Mouse (Mus musculus) monocyte, adult 2 months (primary cell): ENCODE data around the gene Sox5.
"Not testable (repeated sequence)": the region's sequence is repeated elsewhere in the genome, so short reads cannot be mapped to it uniquely, and the experiment has no call there.

ENCODE experiments used
- DNase-seq, 2 experiments: peaks; one replicate each; pipeline ENCODE4 v3.0.0; 2022; ENCODE audit warnings: low spot score in 2 of 2, low read depth in 1 of 2

Gene Sox5

DNA sequence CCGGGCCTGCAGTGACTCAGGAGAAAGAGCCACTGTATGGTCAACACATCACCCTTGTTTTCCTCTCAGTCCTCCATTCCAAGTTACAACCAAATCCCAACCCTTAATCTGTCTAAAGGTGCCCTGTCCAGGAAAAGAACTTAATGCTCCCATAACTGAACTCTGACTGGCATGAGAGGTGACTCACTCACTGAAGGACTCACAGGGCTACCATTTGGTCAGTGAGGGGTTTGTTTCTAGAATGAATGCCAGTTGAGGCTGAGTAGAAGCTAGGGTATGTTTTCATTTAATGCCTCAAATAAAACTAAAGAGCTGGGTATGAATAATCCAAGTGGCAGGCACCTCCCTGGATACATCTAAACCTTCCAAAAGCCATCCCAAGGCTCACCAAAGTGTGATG is 484.6 kb downstream of the Sox5 start:
- DNase-seq = no peak

DNA sequence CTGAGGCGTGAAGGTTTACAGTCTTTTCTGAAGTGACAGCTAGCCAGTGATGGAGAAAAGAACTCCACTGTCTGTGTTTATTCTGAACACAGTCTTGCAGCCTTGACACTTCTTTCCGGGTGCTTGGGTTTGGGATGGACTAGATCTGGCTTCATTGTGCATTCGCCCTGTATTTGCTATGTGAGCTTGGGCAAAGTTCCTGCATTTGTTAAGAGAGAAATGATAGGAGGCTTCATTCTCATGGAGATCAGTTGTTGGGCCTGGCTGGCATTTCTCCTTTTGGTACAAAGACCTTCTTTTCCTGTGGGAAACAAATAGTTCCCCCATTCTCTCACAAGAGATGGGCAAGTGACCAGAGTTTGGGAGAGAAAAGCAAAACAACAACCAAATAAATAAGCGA is 490.3 kb downstream of the Sox5 start:
- DNase-seq = no peak

DNA sequence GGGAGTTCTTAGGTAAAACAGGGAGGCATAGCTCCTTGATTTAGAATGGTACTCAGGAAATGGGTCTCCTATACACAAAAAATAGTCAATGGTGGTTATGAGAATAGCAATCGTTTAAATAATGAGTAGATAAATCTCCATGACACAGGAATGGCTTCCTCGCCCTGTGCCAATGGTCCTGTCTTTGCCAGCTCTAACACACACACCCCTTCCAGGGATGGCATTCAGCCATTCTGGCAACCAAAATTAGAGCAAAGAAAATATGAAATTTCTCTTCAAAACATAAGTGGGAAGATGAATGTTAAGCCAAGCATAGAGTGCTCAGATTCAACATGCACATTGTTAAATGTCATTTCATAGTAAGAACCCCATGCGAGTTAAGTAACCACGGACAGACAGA is 495.7 kb downstream of the Sox5 start:
- no peak for DNase-seq

DNA sequence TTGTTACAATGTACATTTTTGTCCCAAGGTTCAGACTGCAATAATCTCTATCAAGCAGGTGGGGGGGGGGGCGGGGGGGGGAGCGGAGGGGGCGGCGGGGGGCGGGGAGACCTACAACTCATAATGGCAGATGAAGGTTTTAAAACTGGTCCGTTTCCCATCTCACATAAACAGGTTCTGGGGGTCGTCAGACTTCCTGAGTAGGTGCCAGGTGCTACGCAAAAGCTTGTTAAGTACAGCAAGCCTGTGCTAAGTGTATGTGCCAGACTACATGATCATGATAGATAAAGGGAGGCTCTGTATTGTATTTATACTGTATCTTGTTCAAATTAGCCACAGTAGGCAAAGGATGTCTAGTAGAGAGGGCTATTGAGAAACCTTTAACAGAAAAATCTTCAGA is 498.6 kb downstream of the Sox5 start:
- DNase-seq = no peak

DNA sequence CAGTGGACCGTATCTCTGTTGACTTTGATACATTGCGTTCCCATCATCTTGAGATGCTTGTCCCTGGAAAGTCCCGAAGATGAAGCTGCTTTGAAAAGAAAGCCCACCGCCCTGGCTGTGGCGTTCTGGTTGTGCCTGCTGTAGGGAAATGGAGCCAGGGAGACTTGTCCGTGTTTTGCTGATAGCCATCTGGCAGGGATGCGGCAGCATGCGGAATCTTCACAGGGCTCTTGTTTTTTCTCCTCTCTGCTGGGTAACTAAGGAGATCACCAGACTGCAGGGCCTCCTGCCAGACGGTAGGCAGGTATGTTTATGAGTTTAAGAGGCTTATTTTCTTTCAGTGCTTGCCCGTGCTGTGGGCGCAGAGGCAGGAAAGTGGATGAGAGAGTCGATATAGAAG is 499.0 kb downstream of the Sox5 start:
- DNase-seq = no peak

DNA sequence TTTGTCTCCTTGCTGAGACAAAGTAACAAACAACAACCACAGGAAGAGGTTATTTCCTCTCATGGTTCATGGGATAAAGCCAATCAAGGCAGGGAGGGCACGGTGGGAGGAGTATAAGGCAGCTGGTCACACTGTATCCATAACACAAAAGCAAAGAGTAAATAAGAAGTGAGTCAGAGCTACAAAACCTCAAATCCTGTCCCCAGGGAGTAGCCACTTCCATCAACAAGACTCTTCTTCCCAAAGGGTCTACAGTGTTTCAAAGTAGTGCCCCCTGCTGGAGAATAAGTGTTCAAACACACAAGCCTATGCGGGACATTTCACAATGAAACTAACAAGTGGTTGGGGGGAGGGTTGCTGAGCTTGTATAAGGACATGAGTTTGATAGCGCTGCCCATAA is 500.1 kb downstream of the Sox5 start:
- no peak for DNase-seq

DNA sequence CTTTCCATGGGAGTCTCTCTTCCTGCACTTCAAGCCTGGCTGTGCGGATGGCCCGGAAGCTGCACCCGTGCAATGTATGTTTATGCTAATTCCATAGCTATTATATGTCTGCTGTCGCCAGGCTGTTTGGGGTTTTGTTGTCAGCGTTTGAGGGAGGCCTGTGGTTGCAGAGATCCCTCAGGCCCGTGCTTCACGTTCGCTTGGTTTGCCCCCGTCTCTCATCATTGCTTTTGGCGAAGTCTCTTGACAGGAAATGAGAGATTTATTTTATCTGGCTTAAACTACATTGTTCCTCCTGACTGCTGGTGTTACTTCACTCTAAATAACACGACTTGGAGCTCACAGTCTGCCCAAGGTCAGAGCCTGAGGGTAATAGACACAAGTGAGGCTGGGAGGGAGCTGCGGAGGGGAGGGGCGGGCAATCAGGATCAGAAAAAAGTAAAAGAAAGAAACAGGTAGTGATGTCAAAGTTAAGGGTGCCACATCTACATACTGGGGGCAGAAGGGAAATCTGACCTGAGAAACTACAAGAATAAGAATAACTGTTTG is 503.2 kb downstream of the Sox5 start:
- no peak for DNase-seq

DNA sequence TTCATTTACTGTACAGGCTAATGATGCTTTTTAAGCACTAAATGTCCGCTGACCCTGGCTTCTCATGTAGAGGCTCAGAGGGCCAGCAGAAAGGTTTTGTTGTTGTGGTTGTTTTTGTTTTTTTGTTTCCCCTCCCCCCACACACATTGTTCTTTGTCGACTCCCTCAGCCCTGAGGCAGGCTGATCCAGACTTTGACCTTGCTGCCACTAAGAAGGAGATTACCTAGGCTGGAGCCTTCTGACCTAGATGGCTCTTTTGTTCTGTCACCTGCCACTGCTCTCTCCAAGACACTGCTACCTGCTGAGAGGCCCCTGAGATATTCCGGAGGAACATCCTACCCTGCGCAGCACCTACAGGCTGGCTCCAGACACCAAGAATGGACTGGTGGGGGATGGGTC is 508.4 kb downstream of the Sox5 start:
- not testable (repeated sequence) for DNase-seq

DNA sequence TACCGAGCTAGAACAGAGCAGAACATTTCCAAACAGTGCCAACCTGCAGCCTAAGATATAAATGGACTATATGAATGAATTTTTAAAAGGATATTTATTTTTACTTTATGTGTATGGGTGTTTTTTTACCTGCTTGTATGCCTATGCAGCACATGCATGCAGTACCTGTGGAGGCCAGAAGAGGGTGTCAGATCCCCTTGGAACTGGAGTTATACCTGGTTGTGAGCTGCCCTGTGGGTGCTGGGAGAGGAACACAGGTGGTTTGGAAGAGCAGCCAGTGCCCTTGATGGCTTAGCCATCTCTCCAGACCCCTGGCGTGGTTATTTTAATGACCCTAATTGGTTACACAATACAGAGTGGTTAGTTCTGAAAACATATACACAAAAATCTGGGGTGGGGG is 510.5 kb downstream of the Sox5 start:
- no peak for DNase-seq

DNA sequence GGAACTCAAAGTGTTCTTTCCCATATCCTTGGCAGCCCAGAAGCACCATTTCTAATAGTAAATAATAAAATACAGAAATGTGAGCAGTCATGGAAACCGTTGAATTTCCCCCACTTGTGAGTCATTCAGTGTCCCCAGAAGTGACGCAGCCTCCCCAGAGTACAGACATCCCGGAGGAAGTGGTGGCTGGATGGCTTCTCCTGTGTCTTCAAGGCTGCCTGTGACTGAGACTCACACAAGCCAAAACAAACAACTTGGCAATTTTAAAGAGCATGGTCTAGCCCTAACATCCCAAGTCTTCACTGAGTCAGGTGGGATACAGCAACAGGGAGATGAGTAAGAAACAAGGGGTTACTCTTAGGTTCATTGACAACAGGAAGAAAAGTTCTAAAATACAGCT is 511.5 kb downstream of the Sox5 start:
- no peak for DNase-seq

DNA sequence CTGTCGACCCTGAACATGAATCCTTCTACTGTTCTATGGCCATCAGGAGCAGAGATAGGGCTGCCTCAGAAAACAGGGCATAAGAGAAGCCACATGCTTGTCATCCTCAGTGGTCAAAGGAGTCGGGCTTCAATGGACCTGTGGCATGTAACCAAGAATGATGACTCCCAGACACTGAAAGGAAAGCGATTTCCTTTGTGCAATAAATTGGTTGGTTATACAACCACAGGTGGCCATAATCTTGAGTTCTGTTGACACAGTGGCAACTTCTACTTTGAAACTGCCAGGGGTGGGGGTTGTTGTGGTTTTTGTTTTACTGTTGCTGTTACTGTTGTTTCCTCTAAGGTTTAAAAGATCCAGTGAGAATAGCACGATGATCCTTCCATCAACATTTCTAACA is 512.1 kb downstream of the Sox5 start:
- DNase-seq = no peak

DNA sequence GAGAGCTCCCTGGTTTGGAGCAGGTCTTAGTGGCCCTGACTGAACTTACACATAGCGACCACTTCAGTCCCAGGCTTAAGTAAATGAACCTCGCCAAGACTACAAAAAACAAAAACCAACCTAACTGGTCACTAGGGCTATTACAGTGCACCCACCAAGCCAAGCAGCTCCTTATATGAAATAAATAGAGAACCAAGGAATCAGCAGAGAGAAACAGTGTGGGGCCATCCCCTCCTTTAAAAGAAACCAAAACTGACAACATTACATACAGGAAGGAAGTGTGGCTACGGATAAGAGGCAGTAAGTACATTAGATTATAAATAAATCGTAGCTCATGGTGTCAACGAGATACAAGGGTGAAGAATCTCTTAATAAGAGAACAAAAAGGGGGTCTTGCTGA is 516.0 kb downstream of the Sox5 start:
- no peak for DNase-seq

DNA sequence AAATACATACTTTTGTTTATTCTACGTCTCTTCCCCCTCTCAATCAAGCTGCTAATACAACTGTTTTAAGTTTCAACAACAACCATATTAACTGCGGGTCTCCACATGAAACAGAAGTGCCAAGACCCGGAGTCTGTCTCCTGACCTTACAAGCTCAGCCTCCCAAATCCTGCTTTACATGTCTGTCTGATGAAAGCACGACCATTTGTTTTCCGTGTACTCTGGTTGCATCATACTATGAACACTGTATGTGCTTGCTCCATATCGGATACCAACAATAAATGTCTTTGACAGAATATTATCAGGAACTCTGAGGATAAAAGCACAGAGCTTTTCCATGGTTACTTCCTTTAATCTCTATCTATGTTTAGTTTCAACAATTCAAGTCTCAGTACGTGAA is 516.8 kb downstream of the Sox5 start:
- DNase-seq = no peak

DNA sequence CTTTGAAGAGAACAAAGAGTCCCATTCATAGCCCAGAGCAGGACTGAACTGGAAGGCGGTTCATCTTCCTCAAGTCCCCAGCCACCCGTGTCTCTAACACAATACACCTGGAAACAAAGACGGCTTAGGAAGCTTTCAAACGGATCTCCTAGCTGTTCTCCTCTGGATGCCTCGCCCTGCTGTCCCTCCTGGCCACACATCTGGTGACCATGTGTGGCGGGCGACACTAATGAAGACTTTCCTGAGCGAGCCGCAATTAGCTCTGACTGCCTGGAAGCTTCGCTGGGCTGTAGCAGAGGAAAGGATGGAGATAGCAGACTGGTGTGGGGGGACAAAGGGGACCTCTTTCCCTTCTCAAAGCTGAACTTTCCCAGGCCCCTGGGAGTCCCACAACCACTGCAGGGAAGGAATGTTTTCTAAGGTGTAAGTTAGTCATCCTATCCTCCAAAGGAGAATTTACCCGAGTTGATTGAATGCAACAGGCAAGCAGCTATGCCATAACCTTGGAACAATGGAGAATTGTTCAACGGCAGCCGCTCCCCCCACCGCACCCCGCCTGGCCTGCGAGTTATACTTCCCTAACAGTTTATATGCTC is 517.4 kb downstream of the Sox5 start:
- DNase-seq = no peak

DNA sequence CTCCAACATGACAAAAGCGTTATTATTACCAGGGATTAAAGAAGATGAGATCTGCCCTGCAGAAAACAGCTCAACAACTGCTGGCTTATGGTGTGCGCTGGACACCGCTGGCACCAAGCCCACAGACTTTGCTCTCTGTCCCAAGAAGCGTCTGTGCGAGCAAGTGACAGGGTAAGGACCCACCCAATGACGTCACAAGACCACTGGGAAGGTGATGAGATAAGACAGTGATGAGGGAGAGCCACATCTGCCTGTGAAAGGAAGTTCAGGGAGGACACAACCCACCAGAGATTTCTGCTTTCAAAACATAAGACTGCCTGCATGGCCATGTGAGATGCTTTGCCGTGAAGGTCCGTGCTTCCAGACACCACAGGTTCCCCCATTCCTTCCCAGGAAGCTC is 525.3 kb downstream of the Sox5 start:
- DNase-seq = no peak

DNA sequence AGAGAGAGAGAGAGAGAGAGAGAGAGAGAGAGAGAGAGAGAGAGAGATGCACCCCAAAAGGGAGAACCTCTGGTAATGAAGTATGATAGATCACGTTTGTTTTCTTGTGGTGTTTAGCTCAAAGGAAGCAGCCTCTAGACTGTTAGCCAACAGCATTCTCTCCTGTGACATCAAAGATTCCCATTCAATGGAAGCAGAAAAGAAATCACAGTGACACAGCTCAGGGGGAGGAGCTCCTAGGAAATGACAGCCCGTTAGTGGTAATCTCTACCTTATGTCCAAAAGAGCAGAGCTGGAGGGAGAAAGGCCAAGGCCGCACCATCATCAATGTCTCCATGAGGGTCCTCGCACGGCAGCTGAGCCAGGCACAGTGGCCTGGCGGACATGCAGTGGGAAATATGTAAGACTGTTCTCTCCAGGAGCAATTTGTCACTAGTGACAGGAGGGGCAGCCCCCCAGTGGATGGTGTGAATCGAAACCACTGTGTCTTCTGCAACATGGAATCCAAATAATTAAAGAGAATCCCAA is 529.5 kb downstream of the Sox5 start:
- no peak for DNase-seq

DNA sequence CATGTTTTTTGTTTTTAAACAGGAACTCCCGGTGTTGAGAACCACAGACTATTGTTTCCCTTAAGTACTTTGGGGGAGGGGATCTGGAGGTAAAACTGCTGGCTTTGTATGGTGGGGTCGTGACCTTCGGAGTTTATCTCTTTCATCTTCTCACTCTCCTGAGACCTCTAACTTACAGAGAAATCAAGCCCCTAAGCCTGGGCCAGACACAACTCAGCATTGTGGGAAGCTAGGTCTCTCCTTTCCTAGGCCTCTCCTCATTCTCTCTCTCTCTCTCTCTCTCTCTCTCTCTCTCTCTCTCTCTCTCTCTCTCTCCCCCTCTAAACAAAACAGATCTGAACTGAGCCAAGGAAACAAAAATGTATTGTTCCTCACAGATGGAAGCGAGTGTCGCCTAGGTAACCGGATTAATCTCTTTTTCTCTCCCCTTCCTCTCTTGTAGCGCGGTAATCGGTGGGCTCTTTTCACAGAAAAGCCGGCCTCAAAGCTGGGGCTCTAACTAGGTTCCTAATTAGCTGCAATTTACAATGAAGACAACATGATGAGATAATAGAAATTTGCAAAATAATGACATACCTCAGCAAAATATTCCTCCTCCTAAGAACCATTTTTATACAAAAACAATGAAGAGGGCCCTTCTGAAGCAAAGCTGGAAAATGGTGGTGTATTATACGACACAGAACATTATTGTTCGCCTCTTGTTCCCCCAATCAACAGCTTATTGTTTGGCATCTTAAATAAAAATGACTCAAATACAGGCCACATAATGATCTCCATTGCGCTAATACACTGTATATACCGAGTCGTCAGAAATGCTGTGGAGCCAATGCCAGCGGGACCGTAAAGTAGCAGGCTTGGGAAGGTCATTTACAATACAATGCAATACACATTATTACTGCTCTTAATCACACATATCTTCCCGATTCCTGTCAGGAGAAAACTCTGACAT is 530.3 kb downstream of the Sox5 start:
- DNase-seq = no peak

DNA sequence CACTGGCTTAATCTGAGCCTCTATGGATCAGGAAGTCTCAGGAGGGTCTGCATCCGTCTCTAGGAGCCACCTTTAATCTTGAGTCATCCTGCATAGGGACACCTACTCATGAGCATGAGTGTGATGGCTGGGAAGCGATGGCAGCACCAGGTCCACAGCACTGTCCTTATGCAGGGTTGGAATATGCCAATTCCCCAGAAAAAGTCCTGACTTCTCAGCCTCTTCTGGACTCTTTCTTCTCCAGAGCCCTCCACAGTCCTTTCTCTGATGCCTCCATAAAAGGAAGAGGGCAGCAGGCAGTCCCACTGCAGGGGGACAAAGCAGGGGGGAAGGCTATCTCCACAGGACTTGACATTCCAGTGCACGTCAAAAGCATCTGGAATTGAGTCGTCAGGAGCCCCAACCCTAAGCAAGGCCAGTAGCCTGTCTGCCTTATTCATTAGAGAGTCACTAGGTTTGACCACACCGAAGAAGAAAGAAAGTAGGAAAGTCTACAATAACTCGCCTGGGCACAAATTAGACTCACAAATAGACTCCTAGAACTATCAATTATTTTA is 531.1 kb downstream of the Sox5 start:
- no peak for DNase-seq

DNA sequence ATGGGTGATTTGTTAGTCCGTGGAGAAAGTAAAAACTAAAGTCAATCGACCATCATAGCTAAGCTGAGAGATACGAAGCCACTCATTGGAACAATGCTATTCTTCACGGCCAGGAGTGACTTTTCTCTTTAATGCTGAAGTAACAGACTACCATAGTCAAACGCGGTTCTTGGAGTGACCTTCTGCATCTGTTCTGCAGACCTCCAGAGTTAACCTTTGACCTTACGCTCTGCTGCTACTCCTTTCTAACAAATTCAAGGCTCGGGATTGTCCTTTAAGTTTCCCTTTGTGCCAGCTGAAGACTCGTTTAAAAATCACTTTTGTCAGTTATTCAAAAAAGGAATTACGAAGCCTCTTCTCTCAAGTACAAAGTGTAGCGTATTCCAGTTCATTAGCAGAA is 545.2 kb downstream of the Sox5 start:
- DNase-seq = no peak

DNA sequence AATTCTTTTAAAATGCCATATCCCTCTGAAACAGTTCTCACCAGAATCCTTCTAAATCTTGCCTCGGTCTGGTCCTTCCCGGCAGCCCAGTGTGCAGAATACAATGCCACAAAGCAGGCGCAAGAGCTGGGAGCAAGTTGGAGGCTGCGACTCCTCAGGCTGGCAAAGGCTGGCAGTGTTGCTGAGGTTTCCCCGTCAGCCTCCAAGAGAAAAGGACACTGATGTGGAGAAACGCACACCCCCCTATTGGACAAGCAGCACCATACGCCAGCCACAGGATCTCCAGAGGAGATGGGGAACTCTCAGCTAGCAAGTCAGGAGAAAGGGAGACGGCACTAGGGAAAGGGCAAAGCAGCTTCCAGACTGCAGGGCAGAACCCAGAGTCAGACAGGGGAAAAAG is 577.8 kb downstream of the Sox5 start:
- DNase-seq = no peak

DNA sequence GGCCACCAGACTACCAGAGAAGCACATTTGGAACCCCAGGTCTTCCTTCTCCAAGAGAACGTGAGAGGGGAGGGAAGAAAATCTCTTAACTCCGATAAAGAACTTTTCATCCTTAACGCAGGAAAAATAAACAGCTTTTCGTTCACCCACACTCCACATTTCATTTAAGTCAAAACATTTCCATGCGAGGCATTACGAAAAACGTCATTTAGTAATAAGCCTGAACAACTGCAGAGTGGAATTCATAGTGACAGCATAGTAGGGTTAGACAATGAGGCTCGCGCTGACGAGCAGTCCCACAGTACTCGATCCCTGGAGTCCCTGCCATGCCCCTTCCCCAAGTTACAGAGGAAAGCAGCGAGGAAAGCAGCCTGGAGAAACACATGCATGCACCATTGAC is 578.8 kb downstream of the Sox5 start:
- no peak for DNase-seq
